Mouse (Mus musculus): ENCODE measurements around the gene Armc12.
A peak's percentile ranks its signal among the peaks of the same experiment; 100 is the strongest.

Gene Armc12

GRCm38 (mm10) chr17:28530506-28530905 is at the start of gene Armc12:
Armc12 (plus strand) TSS chr17:28530806.
- DNase-seq (ENCODE audit: low read depth, low spot score) = no peak

GRCm38 (mm10) chr17:28484704-28485445 is 45.7 kb upstream of the Armc12 start:
- DNase-seq (ENCODE audit: low read depth, low spot score) = no peak

GRCm38 (mm10) chr17:28485446-28485948 is 45.1 kb upstream of the Armc12 start:
- peak; percentile 18 for DNase-seq (ENCODE audit: low read depth, low spot score)

- DNase-seq (ENCODE audit: low read depth, low spot score) = peak; percentile 92
These were observed 44.6 kb upstream of the Armc12 start for GRCm38 (mm10) chr17:28485977-28486400.

- DNase-seq (ENCODE audit: low read depth, low spot score) = no peak
These were observed 43.9 kb upstream of the Armc12 start for GRCm38 (mm10) chr17:28486720-28487119.

- DNase-seq (ENCODE audit: low read depth, low spot score) = no peak
These were observed 42.9 kb upstream of the Armc12 start for GRCm38 (mm10) chr17:28487584-28488257.

GRCm38 (mm10) chr17:28488258-28489013 is 42.2 kb upstream of the Armc12 start:
- DNase-seq (ENCODE audit: low read depth, low spot score) = no peak

- no peak for DNase-seq (ENCODE audit: low read depth, low spot score)
These were observed 39.4 kb upstream of the Armc12 start for GRCm38 (mm10) chr17:28491035-28491770.

GRCm38 (mm10) chr17:28495832-28496231 is 34.8 kb upstream of the Armc12 start:
- DNase-seq (ENCODE audit: low read depth, low spot score) = no peak

GRCm38 (mm10) chr17:28499190-28499589 is 31.4 kb upstream of the Armc12 start:
- no peak for DNase-seq (ENCODE audit: low read depth, low spot score)

GRCm38 (mm10) chr17:28500465-28500864 is 30.1 kb upstream of the Armc12 start:
- no peak for DNase-seq (ENCODE audit: low read depth, low spot score)

GRCm38 (mm10) chr17:28502196-28502821 is 28.3 kb upstream of the Armc12 start:
- DNase-seq (ENCODE audit: low read depth, low spot score) = no peak

GRCm38 (mm10) chr17:28504182-28504581 is 26.4 kb upstream of the Armc12 start:
- DNase-seq (ENCODE audit: low read depth, low spot score) = no peak

- DNase-seq (ENCODE audit: low read depth, low spot score) = no peak
These were observed 25.0 kb upstream of the Armc12 start for GRCm38 (mm10) chr17:28505591-28505990.

- DNase-seq (ENCODE audit: low read depth, low spot score) = no peak
These were observed 23.7 kb upstream of the Armc12 start for GRCm38 (mm10) chr17:28506895-28507294.

- no peak for DNase-seq (ENCODE audit: low read depth, low spot score)
These were observed 23.1 kb upstream of the Armc12 start for GRCm38 (mm10) chr17:28507496-28507895.

- no peak for DNase-seq (ENCODE audit: low read depth, low spot score)
These were observed 19.9 kb upstream of the Armc12 start for GRCm38 (mm10) chr17:28510445-28511342.

GRCm38 (mm10) chr17:28511616-28512541 is 18.7 kb upstream of the Armc12 start:
- DNase-seq (ENCODE audit: low read depth, low spot score) = no peak

- no peak for DNase-seq (ENCODE audit: low read depth, low spot score)
These were observed 17.9 kb upstream of the Armc12 start for GRCm38 (mm10) chr17:28512696-28513095.

Data from retina, adult 2 months (tissue).